Mouse (Mus musculus) kidney, embryonic 16.5 days (tissue): ENCODE measurements around the gene Neurl3. TPM values are rescaled to one million over a fixed set of nuclear protein-coding genes. Genes with fewer than 3 reads are reported as not detected.
A peak's percentile ranks its signal among the peaks of the same experiment; 100 is the strongest.

Experiments
- ATAC-seq: fragments of 200-750 bp; cut with Nextera tagmentation; 2 replicates; pipeline ENCODE4 v1.8.0; 2017; ENCODE audit warnings: moderate TSS enrichment; ENCODE audit not compliant: low FRiP score, low TSS enrichment
- H3K27ac ChIP-seq: fragments of 300-500 bp; sonication (generic); 2 replicates; pipeline ENCODE4 v1.5.1; 2014; ENCODE audit warnings: low read length
- H3K27me3 ChIP-seq: fragments of 300-500 bp; sonication (generic); 2 replicates; pipeline ENCODE4 v1.6.1; 2014; ENCODE audit warnings: low read length, control low read depth, mixed read lengths; ENCODE audit not compliant: insufficient read depth
- H3K36me3 ChIP-seq: fragments of 300-500 bp; sonication (generic); 2 replicates; pipeline ENCODE4 v1.6.1; 2014; ENCODE audit warnings: low read length, control low read depth, mixed read lengths; ENCODE audit not compliant: insufficient read depth
- H3K4me1 ChIP-seq: fragments of 300-500 bp; sonication (generic); 2 replicates; pipeline ENCODE4 v1.6.1; 2014; ENCODE audit warnings: low read length, control low read depth, mixed read lengths; ENCODE audit not compliant: insufficient read depth
- H3K4me2 ChIP-seq: fragments of 300-500 bp; sonication (generic); replicated peaks from 2 replicates; pipeline ENCODE4 v1.6.1; 2014; ENCODE audit warnings: low read depth, low read length
- H3K4me3 ChIP-seq: fragments of 300-500 bp; sonication (generic); 2 replicates; pipeline ENCODE4 v1.5.1; 2014; ENCODE audit warnings: mild to moderate bottlenecking, low read length
- H3K9ac ChIP-seq: fragments of 300-500 bp; sonication (generic); replicated peaks from 2 replicates; pipeline ENCODE4 v1.6.1; 2014; ENCODE audit warnings: low read length
- H3K9me3 ChIP-seq: fragments of 300-500 bp; sonication (generic); 2 replicates; pipeline ENCODE4 v1.6.1; 2016; ENCODE audit warnings: low read length, control low read depth
- WGBS: fragments of 180-500 bp; shearing (Covaris S2); extraction: QIAGEN DNeasy Blood & Tissue Kit; methylation state at CpG from one replicate; pipeline ENCODE4 v1.1.7; 2014; 5-methylcytosine and 5-hydroxymethylcytosine counted together
- polyA plus RNA-seq: library from polyadenylated mRNA; unstranded; fragments of >200 nt; fragmentation: Nextera tagmentation; extraction: Ambion mirVana; gene quantifications from 2 replicates; pipeline ENCODE4 v1.2.1, GENCODE M21; 2015

The Neurl3 gene
- polyA plus RNA-seq, 1 experiment from 2014 or later = 18.4 TPM

- Histone ChIP-seq H3K27ac (no peak overlapping the region), H3K4me1 (peaks cover 10% of the 10 kb centered on the region), H3K9me3 (peaks cover 7% of the 10 kb centered on the region), H3K4me3 (no peak overlapping the region), H3K27me3 (no peaks in the 10 kb centered on the region), H3K36me3 (no peaks in the 10 kb centered on the region), H3K9ac (no peak overlapping the region), H3K4me2 (no peak overlapping the region)
- WGBS = 78% methylated on average over 19 of the region's 19 CpGs
- ATAC-seq = no peak
Measured at GRCm38 (mm10) chr1:36261708-36262504, 12.6 kb downstream of the Neurl3 start.

- ATAC-seq = no peak
- Histone ChIP-seq H3K4me3 (no peak overlapping the region), H3K9me3 (peaks cover 13% of the 10 kb centered on the region), H3K9ac (no peak overlapping the region), H3K27ac (no peak overlapping the region), H3K4me1 (peaks cover 13% of the 10 kb centered on the region), H3K36me3 (no peaks in the 10 kb centered on the region), H3K4me2 (no peak overlapping the region), H3K27me3 (no peaks in the 10 kb centered on the region)
- WGBS = 83% methylated on average over 1 of the region's 1 CpGs
Measured at GRCm38 (mm10) chr1:36260418-36260817, 14.1 kb downstream of the Neurl3 start.

GRCm38 (mm10) chr1:36259281-36259680 is 15.2 kb downstream of the Neurl3 start:
- no peak overlapping the region for H3K27ac ChIP-seq
- no peaks in the 10 kb centered on the region for H3K27me3 ChIP-seq
- H3K4me2 ChIP-seq = no peak overlapping the region
- no peak overlapping the region for H3K9ac ChIP-seq
- no peaks in the 10 kb centered on the region for H3K36me3 ChIP-seq
- peaks cover 13% of the 10 kb centered on the region for H3K9me3 ChIP-seq
- H3K4me1 ChIP-seq = peaks cover 19% of the 10 kb centered on the region
- 97% methylated on average over 2 of the region's 2 CpGs for WGBS
- H3K4me3 ChIP-seq = no peak overlapping the region
- no peak for ATAC-seq

GRCm38 (mm10) chr1:36258631-36259030 is 15.8 kb downstream of the Neurl3 start:
- ATAC-seq = no peak
- H3K27me3 ChIP-seq = no peaks in the 10 kb centered on the region
- no peak overlapping the region for H3K27ac ChIP-seq
- H3K9me3 ChIP-seq = peaks cover 13% of the 10 kb centered on the region
- no peak overlapping the region for H3K4me2 ChIP-seq
- H3K9ac ChIP-seq = no peak overlapping the region
- peaks cover 17% of the 10 kb centered on the region for H3K4me1 ChIP-seq
- H3K36me3 ChIP-seq = no peaks in the 10 kb centered on the region
- no peak overlapping the region for H3K4me3 ChIP-seq
- WGBS = 67% methylated on average over 1 of the region's 2 CpGs

- Histone ChIP-seq H3K4me3 (no peak overlapping the region), H3K4me1 (peaks cover 17% of the 10 kb centered on the region), H3K27me3 (no peaks in the 10 kb centered on the region), H3K4me2 (no peak overlapping the region), H3K27ac (no peak overlapping the region), H3K9me3 (peaks cover 13% of the 10 kb centered on the region), H3K9ac (no peak overlapping the region), H3K36me3 (no peaks in the 10 kb centered on the region)
- WGBS = 91% methylated on average over 8 of the region's 8 CpGs
- no peak for ATAC-seq
Measured at GRCm38 (mm10) chr1:36257276-36257675, 17.2 kb downstream of the Neurl3 start.

GRCm38 (mm10) chr1:36255871-36256640 is 18.4 kb downstream of the Neurl3 start:
- H3K4me3 ChIP-seq = no peak overlapping the region
- no peaks in the 10 kb centered on the region for H3K27me3 ChIP-seq
- H3K27ac ChIP-seq = peak overlapping the region; percentile 32; the same call in 1 of the 2 replicates
- no peaks in the 10 kb centered on the region for H3K36me3 ChIP-seq
- WGBS = 34% methylated on average over 20 of the region's 20 CpGs
- no peak overlapping the region for H3K9ac ChIP-seq
- no peak for ATAC-seq
- peaks cover 13% of the 10 kb centered on the region for H3K9me3 ChIP-seq
- H3K4me1 ChIP-seq = peaks cover 20% of the 10 kb centered on the region
- H3K4me2 ChIP-seq = 0 out of 2 replicates have a peak overlapping the region, but pooled peaks have one; percentile 12

GRCm38 (mm10) chr1:36254635-36255360 is 19.7 kb downstream of the Neurl3 start:
- ATAC-seq = peak; percentile 46
- peak overlapping the region; percentile 59 for H3K27ac ChIP-seq
- peak overlapping the region; percentile 52 for H3K9ac ChIP-seq
- peak overlapping the region; percentile 58 for H3K4me2 ChIP-seq
- H3K4me3 ChIP-seq = peak overlapping the region; percentile 25
- peaks cover 13% of the 10 kb centered on the region for H3K9me3 ChIP-seq
- H3K4me1 ChIP-seq = peaks cover 20% of the 10 kb centered on the region
- H3K36me3 ChIP-seq = no peaks in the 10 kb centered on the region
- H3K27me3 ChIP-seq = no peaks in the 10 kb centered on the region
- 5% methylated on average over 25 of the region's 25 CpGs for WGBS

GRCm38 (mm10) chr1:36252791-36253190 is 21.7 kb downstream of the Neurl3 start:
- Histone ChIP-seq H3K4me2 (no peak overlapping the region), H3K4me3 (no peak overlapping the region), H3K9ac (no peak overlapping the region), H3K36me3 (no peaks in the 10 kb centered on the region), H3K27me3 (no peaks in the 10 kb centered on the region), H3K9me3 (peaks cover 6% of the 10 kb centered on the region; the same call in 1 of the 2 replicates), H3K4me1 (peaks cover 20% of the 10 kb centered on the region), H3K27ac (no peak overlapping the region)
- 4% methylated on average over 6 of the region's 6 CpGs for WGBS
- ATAC-seq = peak; percentile 40; the same call in 1 of the 2 replicates

GRCm38 (mm10) chr1:36251426-36251825 is 23.1 kb downstream of the Neurl3 start:
- peaks cover 2% of the 10 kb centered on the region; the same call in 1 of the 2 replicates for H3K9me3 ChIP-seq
- no peaks in the 10 kb centered on the region for H3K36me3 ChIP-seq
- H3K4me3 ChIP-seq = no peak overlapping the region
- ATAC-seq = no peak
- peaks cover 20% of the 10 kb centered on the region for H3K4me1 ChIP-seq
- H3K9ac ChIP-seq = 0 out of 2 replicates have a peak overlapping the region, but pooled peaks have one; percentile 20
- H3K4me2 ChIP-seq = no peak overlapping the region
- H3K27ac ChIP-seq = no peak overlapping the region
- H3K27me3 ChIP-seq = no peaks in the 10 kb centered on the region
- WGBS = 14% methylated on average over 9 of the region's 9 CpGs
